Mouse (Mus musculus) MEL (cell line): ENCODE measurements around the gene Tmem206.

Experiments used
- CTCF ChIP-seq, 3 experiments: IDR thresholded peaks in 2 of 3; conservative IDR thresholded peaks in 1 of 3; 2 replicates each; pipeline ENCODE4 v1.5.1; 2011 to 2012; ENCODE audit warnings: low read length in 3 of 3, low read depth in 2 of 3, mild to moderate bottlenecking in 2 of 3, improper control_type of control experiment in 1 of 3, inconsistent platforms in 1 of 3, mixed read lengths in 1 of 3, moderate library complexity in 1 of 3; ENCODE audit not compliant: control insufficient read depth in 1 of 3, insufficient read depth in 1 of 3, poor library complexity in 1 of 3, severe bottlenecking in 1 of 3
- E2F4 ChIP-seq: IDR thresholded peaks from 2 replicates; pipeline ENCODE4 v1.6.1; 2011; ENCODE audit warnings: low read depth, low read length, improper control_type of control experiment, borderline replicate concordance
- EP300 ChIP-seq, 2 experiments: IDR thresholded peaks; 2 replicates each; pipeline ENCODE4 v1.6.1; 2011; ENCODE audit warnings: improper control_type of control experiment in 2 of 2, low read length in 2 of 2, low read depth in 1 of 2, mild to moderate bottlenecking in 1 of 2
- ETS1 ChIP-seq: IDR thresholded peaks from 2 replicates; pipeline ENCODE4 v1.6.1; 2012; ENCODE audit warnings: low read depth, mild to moderate bottlenecking, inconsistent platforms, low read length, improper control_type of control experiment, moderate library complexity
- GATA1 ChIP-seq: IDR thresholded peaks from 2 replicates; pipeline ENCODE4 v1.6.1; 2011; ENCODE audit warnings: low read depth, low read length, improper control_type of control experiment
- POLR2A ChIP-seq, 2 experiments: IDR thresholded peaks; 2 replicates each; pipeline ENCODE4 v1.6.1; 2011 to 2012; ENCODE audit warnings: low read length in 2 of 2, mild to moderate bottlenecking in 2 of 2, control low read depth in 1 of 2, improper control_type of control experiment in 1 of 2, low read depth in 1 of 2, moderate library complexity in 1 of 2; ENCODE audit not compliant: control insufficient read depth in 1 of 2, insufficient read depth in 1 of 2, poor library complexity in 1 of 2
- POLR2AphosphoS2 ChIP-seq: IDR thresholded peaks from 2 replicates; pipeline ENCODE4 v1.6.1; 2011; ENCODE audit warnings: low read length, improper control_type of control experiment
- TCF12 ChIP-seq: IDR thresholded peaks from 2 replicates; pipeline ENCODE4 v1.6.1; 2014; ENCODE audit warnings: low read depth, mild to moderate bottlenecking, inconsistent platforms, low read length, improper control_type of control experiment, moderate library complexity
- USF1 ChIP-seq: IDR thresholded peaks from 2 replicates; pipeline ENCODE4 v1.6.1; 2014; ENCODE audit warnings: low read depth, mild to moderate bottlenecking, inconsistent platforms, low read length, improper control_type of control experiment, moderate library complexity
- USF2 ChIP-seq, 2 experiments: IDR thresholded peaks; 2 replicates each; pipeline ENCODE4 v1.6.1; 2011 to 2012; ENCODE audit warnings: improper control_type of control experiment in 2 of 2, low read length in 2 of 2, borderline replicate concordance in 1 of 2, inconsistent platforms in 1 of 2, low read depth in 1 of 2, mild to moderate bottlenecking in 1 of 2; ENCODE audit not compliant: insufficient read depth in 1 of 2

DNA sequence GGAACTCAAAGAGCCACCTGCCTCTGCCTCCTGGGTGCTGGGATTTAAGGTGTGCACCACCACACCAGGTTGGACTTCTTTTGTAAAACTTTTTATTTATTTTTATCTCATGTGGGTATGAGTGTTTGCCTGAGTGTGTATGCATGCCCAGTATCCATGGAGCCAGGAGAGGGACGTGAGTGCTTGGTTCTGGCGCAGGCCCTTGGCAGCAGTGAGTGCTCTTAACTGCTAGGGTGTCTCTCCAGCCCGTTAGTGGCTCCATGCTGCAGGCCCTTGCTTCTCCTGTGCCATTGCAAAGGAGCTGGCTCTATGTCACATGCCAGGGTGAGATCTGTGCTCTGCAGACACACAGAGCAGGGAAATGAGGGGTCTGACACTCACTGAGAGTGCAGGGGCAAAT, 22.0 kb upstream of the Tmem206 start:
- TF ChIP-seq POLR2AphosphoS2: no peak
- no peak for TF ChIP-seq E2F4
- no peak for TF ChIP-seq GATA1
- TF ChIP-seq POLR2A (IDR thresholded peaks at IDR 0.05; ENCODE audit: control insufficient read depth in 1 of 2, insufficient read depth in 1 of 2, low read depth in 1 of 2, low read length in 2 of 2, poor library complexity in 1 of 2): no peak
- no peak for TF ChIP-seq EP300 (IDR thresholded peaks at IDR 0.05; ENCODE audit: low read depth in 1 of 2, low read length in 2 of 2)
- TF ChIP-seq ETS1: no peak
- TF ChIP-seq USF1: no peak
- no peak for TF ChIP-seq TCF12
- TF ChIP-seq CTCF (IDR thresholded peaks at IDR 0.05 in 2 of 3, conservative IDR thresholded peaks at IDR 0.05 in 1 of 3; ENCODE audit: control insufficient read depth in 1 of 3, insufficient read depth in 1 of 3, low read depth in 2 of 3, low read length in 3 of 3, poor library complexity in 1 of 3, severe bottlenecking in 1 of 3): no peak
- no peak for TF ChIP-seq USF2 (IDR thresholded peaks at IDR 0.05; ENCODE audit: borderline replicate concordance in 1 of 2, insufficient read depth in 1 of 2, low read depth in 1 of 2, low read length in 2 of 2)
